Mouse (Mus musculus) adrenal gland, postnatal 25 days (tissue): ENCODE results near the gene Alyref. TPM values are rescaled to one million over a fixed set of nuclear protein-coding genes. Genes with fewer than 3 reads are reported as not detected.

Source experiments
- DNase-seq: peaks from one replicate; pipeline ENCODE4 v3.0.0; 2021; ENCODE audit warnings: mixed read lengths
- total RNA-seq: library from RNA; stranded (reverse); gene quantifications from 2 replicates; pipeline ENCODE4 v1.2.3, GENCODE M21; 2021

The Alyref gene
- total RNA-seq, 1 experiment from 2014 or later: 101 TPM

GRCm38 (mm10) chr11:120626785-120627467 is 28.8 kb upstream of the Alyref start:
- no peak for DNase-seq

GRCm38 (mm10) chr11:120625152-120625775 is 27.1 kb upstream of the Alyref start, which contains the start of gene Sirt7:
Gene Sirt7 (minus strand): TSS chr11:120625240.
- DNase-seq: no peak

GRCm38 (mm10) chr11:120624680-120625111 is 26.5 kb upstream of the Alyref start:
- peak; percentile 90 for DNase-seq

GRCm38 (mm10) chr11:120623961-120624679 is 26.0 kb upstream of the Alyref start:
- DNase-seq: peak; percentile 77

- peak; percentile 43 for DNase-seq
Observed at GRCm38 (mm10) chr11:120622805-120623204, 24.6 kb upstream of the Alyref start.

- no peak for DNase-seq
Observed at GRCm38 (mm10) chr11:120620195-120620594, 22.0 kb upstream of the Alyref start.

GRCm38 (mm10) chr11:120618619-120619535 is 20.7 kb upstream of the Alyref start:
- DNase-seq: no peak

- DNase-seq: peak; percentile 95
Observed at GRCm38 (mm10) chr11:120617519-120618112, 19.5 kb upstream of the Alyref start, which contains the start of gene Pcyt2. Gene Pcyt2 (minus strand): TSS chr11:120617936.

- DNase-seq: no peak
Observed at GRCm38 (mm10) chr11:120616617-120617294, 18.6 kb upstream of the Alyref start.

GRCm38 (mm10) chr11:120615606-120616203 is 17.5 kb upstream of the Alyref start:
- DNase-seq: no peak

- DNase-seq: no peak
Observed at GRCm38 (mm10) chr11:120615167-120615566, 17.0 kb upstream of the Alyref start.

- DNase-seq: no peak
Observed at GRCm38 (mm10) chr11:120613976-120614375, 15.8 kb upstream of the Alyref start.

GRCm38 (mm10) chr11:120613481-120613972 is 15.4 kb upstream of the Alyref start:
- no peak for DNase-seq

- DNase-seq: peak; percentile 77
Observed at GRCm38 (mm10) chr11:120612763-120613162, 14.6 kb upstream of the Alyref start.

GRCm38 (mm10) chr11:120610477-120611046 is 12.4 kb upstream of the Alyref start:
- no peak for DNase-seq

- DNase-seq: peak; percentile 61
Observed at GRCm38 (mm10) chr11:120609250-120609649, 11.1 kb upstream of the Alyref start.

- DNase-seq: no peak
Observed at GRCm38 (mm10) chr11:120608241-120609034, 10.3 kb upstream of the Alyref start, which contains the start of gene Npb. Gene Npb (plus strand): TSS chr11:120608477.

- DNase-seq: no peak
Observed at GRCm38 (mm10) chr11:120606764-120607163, 8.6 kb upstream of the Alyref start.

GRCm38 (mm10) chr11:120605667-120606066 is 7.5 kb upstream of the Alyref start:
- no peak for DNase-seq
